Mouse (Mus musculus) forebrain, postnatal 0 days (tissue): ENCODE data around the gene Olfr231. TPM values are rescaled to one million over a fixed set of nuclear protein-coding genes. Genes with fewer than 3 reads are reported as not detected.

ENCODE experiments used
- ATAC-seq: fragments of 200-750 bp; cut with Nextera tagmentation; 2 replicates; pipeline ENCODE4 v1.8.0; 2017; ENCODE audit warnings: mild to moderate bottlenecking, moderate library complexity
- DNase-seq: peaks from one replicate; pipeline ENCODE4 v3.0.0-alpha.2; 2015
- H3K27ac ChIP-seq: fragments of 300-500 bp; sonication (generic); 2 replicates; pipeline ENCODE4 v1.5.1; 2014; ENCODE audit warnings: low read depth, mild to moderate bottlenecking, antibody characterized with exemption, low read length, moderate library complexity, mixed read lengths
- H3K27me3 ChIP-seq: fragments of 300-500 bp; sonication (generic); 2 replicates; pipeline ENCODE4 v1.6.1; 2014; ENCODE audit warnings: mild to moderate bottlenecking, low read length, mixed read lengths; ENCODE audit not compliant: insufficient read depth
- H3K36me3 ChIP-seq: fragments of 300-500 bp; sonication (generic); 2 replicates; pipeline ENCODE4 v1.6.1; 2014; ENCODE audit warnings: mild to moderate bottlenecking, moderate library complexity; ENCODE audit not compliant: insufficient read depth
- H3K4me1 ChIP-seq: fragments of 300-500 bp; sonication (generic); 2 replicates; pipeline ENCODE4 v1.6.1; 2014; ENCODE audit warnings: antibody characterized with exemption; ENCODE audit not compliant: insufficient read depth
- H3K4me2 ChIP-seq: fragments of 300-500 bp; sonication (generic); 2 replicates; pipeline ENCODE4 v1.6.1; 2014; ENCODE audit warnings: low read depth, mild to moderate bottlenecking, moderate library complexity
- H3K4me3 ChIP-seq: fragments of 300-500 bp; sonication (generic); 2 replicates; pipeline ENCODE4 v1.5.1; 2014; ENCODE audit warnings: low read depth, low read length, mixed read lengths
- H3K9ac ChIP-seq: fragments of 300-500 bp; sonication (generic); 2 replicates; pipeline ENCODE4 v1.6.1; 2014; ENCODE audit warnings: mild to moderate bottlenecking
- H3K9me3 ChIP-seq: fragments of 300-500 bp; sonication (generic); 2 replicates; pipeline ENCODE4 v1.6.1; 2016; ENCODE audit warnings: low read length
- CTCF ChIP-seq: sonication (generic); IDR thresholded peaks from 2 replicates; pipeline ENCODE4 v1.5.1; 2016; ENCODE audit warnings: antibody characterized with exemption, control low read depth, low read depth
- WGBS: fragments of 180-500 bp; shearing (Covaris S2); extraction: QIAGEN DNeasy Blood & Tissue Kit; methylation state at CpG from one replicate; pipeline ENCODE4 v1.1.7; 2014; 5-methylcytosine and 5-hydroxymethylcytosine counted together
- polyA plus RNA-seq: library from polyadenylated mRNA; unstranded; fragments of >200 nt; fragmentation: Nextera tagmentation; extraction: Ambion mirVana; gene quantifications from 2 replicates; pipeline ENCODE4 v1.2.1, GENCODE M21; 2015
- total RNA-seq: library from RNA; depleted of rRNA; stranded (reverse); fragments of >200 nt; gene quantifications from 2 replicates; pipeline ENCODE4 v1.2.3, GENCODE M21; 2014; rRNA removed

The Olfr231 gene
- total and polyA plus RNA-seq, 2 experiments from 2014 or later: not detected

DNA sequence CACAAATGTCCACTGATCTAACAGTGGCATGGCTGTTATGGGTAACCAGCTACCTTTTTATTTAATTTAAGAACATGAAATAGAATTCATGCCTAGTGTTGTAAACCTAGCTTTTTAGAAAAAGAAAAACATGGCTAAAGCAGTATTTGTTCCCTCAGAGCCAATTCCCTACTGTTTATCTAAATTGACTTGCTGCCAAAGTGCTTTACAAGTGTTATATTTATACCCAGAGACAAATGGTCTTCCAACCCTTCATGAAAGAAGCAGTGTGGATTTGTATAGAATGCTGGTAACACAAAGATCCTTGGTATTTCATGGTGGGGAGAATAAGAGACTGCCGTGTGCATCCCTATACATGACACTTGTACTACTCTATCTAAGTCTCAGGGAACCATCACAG is 25.7 kb upstream of the Olfr231 start:
- WGBS: 62% methylated on average over 1 of the region's 1 CpGs
- Histone ChIP-seq H3K27ac (no peak overlapping the region), H3K36me3 (no peaks in the 10 kb centered on the region), H3K4me2 (no peak overlapping the region), H3K9ac (no peak overlapping the region), H3K9me3 (no peaks in the 10 kb centered on the region), H3K27me3 (no peaks in the 10 kb centered on the region), H3K4me1 (no peaks in the 10 kb centered on the region), H3K4me3 (no peak overlapping the region)
- DNase-seq: no peak
- TF ChIP-seq CTCF: no peak
- ATAC-seq: no peak

DNA sequence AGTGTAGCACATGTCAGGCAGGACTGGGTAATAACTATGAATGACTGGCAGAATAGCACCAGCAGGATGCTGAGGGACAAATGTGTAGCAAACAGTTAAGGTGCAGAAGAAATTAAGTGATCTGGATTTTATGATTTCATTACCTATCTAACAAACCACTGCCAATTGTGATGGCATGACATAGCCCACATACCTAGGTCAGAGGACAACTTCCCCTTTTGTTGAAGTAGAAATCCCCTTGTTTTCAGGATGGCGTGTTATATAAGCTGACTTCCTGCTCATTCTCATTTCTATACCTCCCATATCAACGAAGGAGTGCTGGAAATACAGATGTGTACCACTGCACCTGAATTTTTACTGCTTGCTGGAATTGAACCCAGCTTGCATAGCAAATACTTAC is 20.4 kb upstream of the Olfr231 start:
- H3K27me3 ChIP-seq: no peaks in the 10 kb centered on the region
- H3K4me1 ChIP-seq: no peaks in the 10 kb centered on the region
- H3K4me3 ChIP-seq: no peak overlapping the region
- H3K4me2 ChIP-seq: no peak overlapping the region
- ATAC-seq (no peak), DNase-seq (no peak)
- H3K27ac ChIP-seq: no peak overlapping the region
- TF ChIP-seq CTCF: no peak
- 80% methylated on average over 2 of the region's 2 CpGs for WGBS
- no peaks in the 10 kb centered on the region for H3K36me3 ChIP-seq
- H3K9me3 ChIP-seq: no peaks in the 10 kb centered on the region
- no peak overlapping the region for H3K9ac ChIP-seq

DNA sequence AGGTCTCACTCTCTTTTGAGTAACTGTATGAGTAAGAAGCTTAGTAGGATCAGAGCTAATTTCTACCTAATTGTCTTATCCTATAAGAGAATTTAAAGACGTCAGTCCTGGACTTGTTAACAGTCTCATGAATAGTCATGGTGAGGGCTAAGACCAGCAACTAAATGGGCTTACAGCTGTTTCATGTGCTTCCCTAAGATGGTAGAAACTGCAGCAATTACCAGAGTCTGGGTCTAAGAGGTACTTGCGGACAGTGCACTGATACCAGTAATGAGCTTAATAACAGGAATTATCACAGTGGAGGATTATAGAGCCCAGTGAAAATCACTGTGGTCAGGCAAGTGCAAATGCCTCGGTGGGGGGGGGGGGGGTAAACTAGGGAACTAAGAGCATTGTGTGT is 11.0 kb upstream of the Olfr231 start:
- ATAC-seq: no peak

DNA sequence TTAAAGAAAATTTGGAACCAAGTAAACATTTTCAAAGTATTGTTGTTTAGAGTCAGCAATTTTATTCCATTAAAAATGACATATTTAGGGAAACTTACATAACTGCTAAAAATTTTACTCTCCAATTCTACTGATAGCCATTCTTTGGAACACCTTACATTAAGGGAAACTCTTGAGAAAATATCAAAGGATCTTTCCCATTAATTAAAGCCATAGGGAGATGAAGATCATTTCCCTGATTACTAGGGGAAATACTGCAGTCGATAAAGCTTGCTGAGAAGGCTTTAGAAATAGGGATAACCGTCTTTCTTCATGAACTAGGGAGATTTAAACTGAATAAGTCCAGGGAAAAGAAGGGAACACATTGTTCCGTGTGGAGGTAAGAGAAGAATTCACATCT is 10.3 kb upstream of the Olfr231 start, which contains the start of gene Olfr424:
Gene Olfr424, plus strand, starts transcription at position 301 of the 400 bp plus-strand sequence.
- no peaks in the 10 kb centered on the region for H3K4me1 ChIP-seq
- H3K4me3 ChIP-seq: no peak within 1 kb of the TSS
- H3K9me3 ChIP-seq: no peaks in the 10 kb centered on the region
- H3K36me3 ChIP-seq: no peaks in the 10 kb centered on the region
- H3K27ac ChIP-seq: no peak within 1 kb of the TSS
- H3K4me2 ChIP-seq: no peak within 1 kb of the TSS
- 57% methylated on average over 3 of the region's 3 CpGs for WGBS
- DNase-seq (no peak), ATAC-seq (no peak)
- H3K9ac ChIP-seq: no peak within 1 kb of the TSS
- no peak for TF ChIP-seq CTCF
- no peaks in the 10 kb centered on the region for H3K27me3 ChIP-seq

More for the DNA sequence above, 11.0 kb upstream of the Olfr231 start:
- Histone ChIP-seq H3K4me2 (no peak overlapping the region), H3K9me3 (no peaks in the 10 kb centered on the region), H3K4me1 (no peaks in the 10 kb centered on the region), H3K27ac (no peak overlapping the region), H3K36me3 (no peaks in the 10 kb centered on the region), H3K9ac (no peak overlapping the region), H3K4me3 (no peak overlapping the region), H3K27me3 (no peaks in the 10 kb centered on the region)
- no peak for TF ChIP-seq CTCF
- 19% methylated on average over 3 of the region's 3 CpGs for WGBS
- DNase-seq: no peak

DNA sequence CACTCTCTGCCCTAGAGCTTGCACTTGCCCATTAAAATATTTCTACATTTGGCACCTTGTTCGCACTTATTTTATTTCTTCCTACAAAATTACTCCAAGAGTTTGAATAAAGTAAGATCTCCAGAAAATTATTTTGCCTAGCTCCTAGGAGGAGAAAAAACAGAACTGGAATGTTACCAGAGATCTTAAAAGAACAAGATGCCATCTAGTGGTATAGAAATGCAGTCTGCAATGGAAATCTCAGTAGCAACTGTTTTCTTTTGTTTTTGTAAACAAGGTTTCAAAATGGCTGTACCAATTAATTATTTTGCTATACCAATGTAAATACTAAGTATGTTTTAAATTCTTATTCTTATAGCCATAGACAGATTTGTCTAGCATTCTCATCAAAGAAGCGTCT is 17.2 kb downstream of the Olfr231 start:
- TF ChIP-seq CTCF: peak; percentile 58
- Histone ChIP-seq H3K9me3 (no peaks in the 10 kb centered on the region), H3K27me3 (no peaks in the 10 kb centered on the region), H3K27ac (no peak overlapping the region), H3K4me2 (no peak overlapping the region), H3K36me3 (no peaks in the 10 kb centered on the region), H3K4me3 (no peak overlapping the region), H3K4me1 (no peaks in the 10 kb centered on the region), H3K9ac (no peak overlapping the region)
- DNase-seq: peak; percentile 16
- 62% methylated on average over 2 of the region's 2 CpGs for WGBS
- no peak for ATAC-seq

DNA sequence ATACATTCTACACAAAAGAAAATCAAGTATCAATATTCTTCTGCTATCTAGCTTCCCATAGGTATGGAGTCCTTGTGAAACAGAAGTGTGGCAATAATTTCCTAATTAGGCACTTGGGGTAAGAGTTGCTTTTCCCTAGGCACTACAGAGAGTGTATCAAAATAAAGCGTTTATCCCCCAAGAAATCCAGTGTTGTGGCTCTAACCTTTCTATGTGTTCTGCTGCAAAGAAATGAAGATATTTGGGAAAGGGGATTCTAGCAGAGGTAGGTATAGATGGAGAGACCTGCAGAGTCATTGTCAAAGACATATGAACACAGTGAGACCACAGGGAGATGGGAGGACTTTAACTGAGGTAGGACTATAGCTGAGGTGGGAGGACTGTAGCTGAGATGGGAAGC is 24.4 kb downstream of the Olfr231 start, which contains the start of gene Olfr427:
Gene Olfr427, plus strand, starts transcription at position 301 of the 400 bp plus-strand sequence.
- DNase-seq (no peak), ATAC-seq (no peak)
- no peaks in the 10 kb centered on the region for H3K4me1 ChIP-seq
- no peak for TF ChIP-seq CTCF
- WGBS: 92% methylated on average over 1 of the region's 1 CpGs
- H3K9me3 ChIP-seq: no peaks in the 10 kb centered on the region
- H3K27me3 ChIP-seq: no peaks in the 10 kb centered on the region
- H3K9ac ChIP-seq: no peak within 1 kb of the TSS
- H3K36me3 ChIP-seq: no peaks in the 10 kb centered on the region
- no peak within 1 kb of the TSS for H3K4me3 ChIP-seq
- H3K4me2 ChIP-seq: no peak within 1 kb of the TSS
- H3K27ac ChIP-seq: no peak within 1 kb of the TSS

DNA sequence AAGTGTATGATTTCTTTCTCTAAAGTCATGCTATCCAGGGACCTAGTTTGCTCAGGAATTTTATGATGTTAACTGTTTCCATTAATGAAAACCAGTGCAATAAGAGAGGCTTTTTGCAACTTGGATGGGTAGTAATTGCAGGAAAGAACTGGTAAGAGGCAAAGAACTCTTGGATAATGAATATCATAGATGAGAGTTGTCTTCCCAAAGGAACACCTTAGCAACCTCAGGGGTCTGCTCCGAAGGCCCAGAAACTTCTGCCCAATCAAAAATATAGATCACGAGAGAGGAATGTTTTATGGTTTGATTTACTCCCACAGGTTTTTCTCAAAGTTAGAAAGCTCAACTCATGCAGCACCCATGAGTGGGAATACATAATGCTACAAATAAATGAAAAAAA is 36.9 kb downstream of the Olfr231 start, which contains the start of gene Olfr429:
Gene Olfr429, plus strand, starts transcription at position 301 of the 400 bp plus-strand sequence.
- Histone ChIP-seq H3K27ac (no peak within 1 kb of the TSS), H3K4me1 (no peaks in the 10 kb centered on the region), H3K4me3 (no peak within 1 kb of the TSS), H3K27me3 (no peaks in the 10 kb centered on the region), H3K9me3 (no peaks in the 10 kb centered on the region), H3K4me2 (no peak within 1 kb of the TSS), H3K9ac (no peak within 1 kb of the TSS), H3K36me3 (no peaks in the 10 kb centered on the region)
- ATAC-seq (no peak), DNase-seq (no peak)
- 93% methylated on average over 2 of the region's 2 CpGs for WGBS
- no peak for TF ChIP-seq CTCF

DNA sequence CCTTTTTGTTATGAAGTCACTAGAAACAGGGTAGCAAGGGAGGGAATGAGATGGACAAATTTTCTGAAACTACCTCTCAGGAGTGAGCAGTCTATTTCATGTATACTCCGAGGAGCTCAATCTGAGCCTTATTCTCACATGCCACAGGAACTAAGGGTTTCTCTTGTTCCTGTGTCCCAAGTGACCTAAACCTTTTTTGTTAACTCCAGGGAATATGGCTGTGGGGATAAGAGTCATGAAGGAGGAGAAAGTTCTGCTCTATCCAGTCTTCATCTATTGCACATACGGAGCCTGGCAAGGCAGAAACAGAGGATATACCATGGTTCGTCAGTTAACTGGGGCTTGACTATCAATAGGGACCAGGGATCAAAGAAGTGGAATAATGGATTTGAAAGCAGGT is 54.7 kb downstream of the Olfr231 start, which contains the start of gene Olfr430:
Gene Olfr430, plus strand, starts transcription at position 301 of the 400 bp plus-strand sequence.
- no peak for TF ChIP-seq CTCF
- Histone ChIP-seq H3K9me3 (no peaks in the 10 kb centered on the region), H3K4me2 (no peak within 1 kb of the TSS), H3K36me3 (no peaks in the 10 kb centered on the region), H3K27ac (no peak within 1 kb of the TSS), H3K4me3 (no peak within 1 kb of the TSS), H3K9ac (no peak within 1 kb of the TSS), H3K27me3 (no peaks in the 10 kb centered on the region), H3K4me1 (no peaks in the 10 kb centered on the region)
- DNase-seq (no peak), ATAC-seq (no peak)
- 93% methylated on average over 3 of the region's 3 CpGs for WGBS

Other genes starting within 250 kb of the Olfr231 start
- gene Ifi211, start 208.1 kb downstream of the Olfr231 start, total RNA-seq: 0.43 TPM in 1 of 2 replicates, not detected in the other
- gene Ifi211, start 208.1 kb downstream of the Olfr231 start, polyA plus RNA-seq: 0.35 and 0.48 TPM in 2 replicates
- gene Mndal, start 178.7 kb downstream of the Olfr231 start, total RNA-seq: 3.1 and 4.3 TPM in 2 replicates
- 4.8 and 5.9 TPM in 2 replicates for gene Mndal, start 178.7 kb downstream of the Olfr231 start, polyA plus RNA-seq
- 1.6 and 3.4 TPM in 2 replicates for gene Ifi203, start 178.5 kb downstream of the Olfr231 start, total RNA-seq
- gene Ifi203, start 178.5 kb downstream of the Olfr231 start, polyA plus RNA-seq: 2.3 and 2.9 TPM in 2 replicates
- not detected in 2 replicates for gene Ifi202b, start 138.4 kb downstream of the Olfr231 start, total RNA-seq
- gene Ifi202b, start 138.4 kb downstream of the Olfr231 start, polyA plus RNA-seq: not detected in 2 replicates
- 0.08 TPM in 1 of 2 replicates, not detected in the other for gene Ifi205, start 89.4 kb downstream of the Olfr231 start, total RNA-seq
- gene Ifi205, start 89.4 kb downstream of the Olfr231 start, polyA plus RNA-seq: not detected in 2 replicates
- gene Olfr433, start 80.5 kb downstream of the Olfr231 start, total RNA-seq: not detected in 2 replicates
- gene Olfr433, start 80.5 kb downstream of the Olfr231 start, polyA plus RNA-seq: not detected in 2 replicates
- gene Olfr432, start 72.0 kb downstream of the Olfr231 start, total RNA-seq: not detected in 2 replicates
- gene Olfr432, start 72.0 kb downstream of the Olfr231 start, polyA plus RNA-seq: not detected in 2 replicates
- gene Olfr430, start 54.6 kb downstream of the Olfr231 start, total RNA-seq: not detected in 2 replicates
- not detected in 2 replicates for gene Olfr430, start 54.6 kb downstream of the Olfr231 start, polyA plus RNA-seq
- not detected in 2 replicates for gene Olfr429, start 36.8 kb downstream of the Olfr231 start, total RNA-seq
- gene Olfr429, start 36.8 kb downstream of the Olfr231 start, polyA plus RNA-seq: not detected in 2 replicates
- gene Olfr427, start 24.3 kb downstream of the Olfr231 start, total RNA-seq: not detected in 2 replicates
- not detected in 2 replicates for gene Olfr427, start 24.3 kb downstream of the Olfr231 start, polyA plus RNA-seq
- gene Olfr424, start 10.4 kb upstream of the Olfr231 start, total RNA-seq: not detected in 2 replicates
- gene Olfr424, start 10.4 kb upstream of the Olfr231 start, polyA plus RNA-seq: not detected in 2 replicates
- not detected in 2 replicates for gene Olfr420, start 34.5 kb upstream of the Olfr231 start, total RNA-seq
- gene Olfr420, start 34.5 kb upstream of the Olfr231 start, polyA plus RNA-seq: not detected in 2 replicates
- 0.08 and 0.14 TPM in 2 replicates for gene Spta1, start 51.6 kb upstream of the Olfr231 start, total RNA-seq
- 0.02 and 0.03 TPM in 2 replicates for gene Spta1, start 51.6 kb upstream of the Olfr231 start, polyA plus RNA-seq
- gene Olfr419, start 130.9 kb upstream of the Olfr231 start, total RNA-seq: not detected in 2 replicates
- not detected in 2 replicates for gene Olfr419, start 130.9 kb upstream of the Olfr231 start, polyA plus RNA-seq
- not detected in 2 replicates for gene Mptx1, start 209.4 kb upstream of the Olfr231 start, total RNA-seq
- not detected in 2 replicates for gene Mptx1, start 209.4 kb upstream of the Olfr231 start, polyA plus RNA-seq
- not detected in 2 replicates for gene Olfr417, start 244.0 kb upstream of the Olfr231 start, total RNA-seq
- not detected in 2 replicates for gene Olfr417, start 244.0 kb upstream of the Olfr231 start, polyA plus RNA-seq